Mouse (Mus musculus): Measurements from ENCODE around the gene Tbck. TPM values are rescaled to one million over a fixed set of nuclear protein-coding genes. Genes with fewer than 3 reads are reported as not detected.

The Tbck gene
- 10 to 100 TPM; 33.7 to 35.2 TPM for total RNA-seq (2021)

GRCm38 (mm10) chr3:132683447-132684230 lies at the start of gene Tbck:
Gene Tbck (plus strand): TSS chr3:132684144.
- peak; percentile 93 to 96 for DNase-seq (ENCODE audit: extremely low spot score in 1 of 2, low spot score in 1 of 2)

- no peak for DNase-seq (ENCODE audit: extremely low spot score in 1 of 2, low spot score in 1 of 2)
Observed at GRCm38 (mm10) chr3:132637080-132637479, 46.9 kb upstream of the Tbck start.

- DNase-seq (ENCODE audit: extremely low spot score in 1 of 2, low spot score in 1 of 2): no peak
Observed at GRCm38 (mm10) chr3:132644071-132644470, 39.9 kb upstream of the Tbck start.

GRCm38 (mm10) chr3:132646814-132647213 lies 37.1 kb upstream of the Tbck start:
- DNase-seq (ENCODE audit: extremely low spot score in 1 of 2, low spot score in 1 of 2): no peak

GRCm38 (mm10) chr3:132649368-132649767 lies 34.6 kb upstream of the Tbck start:
- no peak for DNase-seq (ENCODE audit: extremely low spot score in 1 of 2, low spot score in 1 of 2)

GRCm38 (mm10) chr3:132650191-132650590 lies 33.8 kb upstream of the Tbck start:
- DNase-seq (ENCODE audit: extremely low spot score in 1 of 2, low spot score in 1 of 2): no peak

- no peak for DNase-seq (ENCODE audit: extremely low spot score in 1 of 2, low spot score in 1 of 2)
Observed at GRCm38 (mm10) chr3:132651776-132652175, 32.2 kb upstream of the Tbck start.

- no peak for DNase-seq (ENCODE audit: extremely low spot score in 1 of 2, low spot score in 1 of 2)
Observed at GRCm38 (mm10) chr3:132653959-132654358, 30.0 kb upstream of the Tbck start.

GRCm38 (mm10) chr3:132655955-132656354 lies 28.0 kb upstream of the Tbck start:
- no peak for DNase-seq (ENCODE audit: extremely low spot score in 1 of 2, low spot score in 1 of 2)

- DNase-seq (ENCODE audit: extremely low spot score in 1 of 2, low spot score in 1 of 2): no peak
Observed at GRCm38 (mm10) chr3:132677494-132677893, 6.5 kb upstream of the Tbck start.

- DNase-seq (ENCODE audit: extremely low spot score in 1 of 2, low spot score in 1 of 2): no peak
Observed at GRCm38 (mm10) chr3:132684231-132684928, 436 bp downstream of the Tbck start, which contains the start of gene Aimp1. Gene Aimp1 (minus strand): TSS chr3:132684370.

GRCm38 (mm10) chr3:132701368-132701767 lies 17.4 kb downstream of the Tbck start:
- no peak for DNase-seq (ENCODE audit: extremely low spot score in 1 of 2, low spot score in 1 of 2)

GRCm38 (mm10) chr3:132704216-132704615 lies 20.3 kb downstream of the Tbck start:
- no peak for DNase-seq (ENCODE audit: extremely low spot score in 1 of 2, low spot score in 1 of 2)

GRCm38 (mm10) chr3:132706977-132707376 lies 23.0 kb downstream of the Tbck start:
- no peak for DNase-seq (ENCODE audit: extremely low spot score in 1 of 2, low spot score in 1 of 2)

- DNase-seq (ENCODE audit: extremely low spot score in 1 of 2, low spot score in 1 of 2): no peak
Observed at GRCm38 (mm10) chr3:132713913-132714312, 30.0 kb downstream of the Tbck start.

GRCm38 (mm10) chr3:132717316-132717715 lies 33.4 kb downstream of the Tbck start:
- DNase-seq (ENCODE audit: extremely low spot score in 1 of 2, low spot score in 1 of 2): no peak

GRCm38 (mm10) chr3:132724326-132724725 lies 40.4 kb downstream of the Tbck start:
- DNase-seq (ENCODE audit: extremely low spot score in 1 of 2, low spot score in 1 of 2): no peak

- DNase-seq (ENCODE audit: extremely low spot score in 1 of 2, low spot score in 1 of 2): no peak
Observed at GRCm38 (mm10) chr3:132744287-132745146, 60.6 kb downstream of the Tbck start.

- DNase-seq (ENCODE audit: extremely low spot score in 1 of 2, low spot score in 1 of 2): peak in 1 of 2 experiments; percentile 35
Observed at GRCm38 (mm10) chr3:132747036-132747435, 63.1 kb downstream of the Tbck start.

GRCm38 (mm10) chr3:132747766-132748165 lies 63.8 kb downstream of the Tbck start:
- DNase-seq (ENCODE audit: extremely low spot score in 1 of 2, low spot score in 1 of 2): no peak

GRCm38 (mm10) chr3:132748750-132749149 lies 64.8 kb downstream of the Tbck start:
- no peak for DNase-seq (ENCODE audit: extremely low spot score in 1 of 2, low spot score in 1 of 2)

All from layer of hippocampus, postnatal 25 days (tissue).